Mouse (Mus musculus) urinary bladder, adult 2 months (tissue): ENCODE data around the gene Bckdhb. TPM values are rescaled to one million over a fixed set of nuclear protein-coding genes. Genes with fewer than 3 reads are reported as not detected.
"Not testable (repeated sequence)": the region's sequence is repeated elsewhere in the genome, so short reads cannot be mapped to it uniquely, and the experiment has no call there.

Experiments used
- DNase-seq: peaks from one replicate; pipeline ENCODE4 v3.0.0; 2022; ENCODE audit warnings: low spot score
- polyA plus RNA-seq: library from polyadenylated mRNA; depleted of rRNA; stranded (reverse); fragments of >200 nt; gene quantifications from 2 replicates; pipeline ENCODE4 v1.2.3, GENCODE M21; 2012; rRNA removed

Gene Bckdhb
- polyA plus RNA-seq = 44.2 and 51.1 TPM in 2 replicates

DNA sequence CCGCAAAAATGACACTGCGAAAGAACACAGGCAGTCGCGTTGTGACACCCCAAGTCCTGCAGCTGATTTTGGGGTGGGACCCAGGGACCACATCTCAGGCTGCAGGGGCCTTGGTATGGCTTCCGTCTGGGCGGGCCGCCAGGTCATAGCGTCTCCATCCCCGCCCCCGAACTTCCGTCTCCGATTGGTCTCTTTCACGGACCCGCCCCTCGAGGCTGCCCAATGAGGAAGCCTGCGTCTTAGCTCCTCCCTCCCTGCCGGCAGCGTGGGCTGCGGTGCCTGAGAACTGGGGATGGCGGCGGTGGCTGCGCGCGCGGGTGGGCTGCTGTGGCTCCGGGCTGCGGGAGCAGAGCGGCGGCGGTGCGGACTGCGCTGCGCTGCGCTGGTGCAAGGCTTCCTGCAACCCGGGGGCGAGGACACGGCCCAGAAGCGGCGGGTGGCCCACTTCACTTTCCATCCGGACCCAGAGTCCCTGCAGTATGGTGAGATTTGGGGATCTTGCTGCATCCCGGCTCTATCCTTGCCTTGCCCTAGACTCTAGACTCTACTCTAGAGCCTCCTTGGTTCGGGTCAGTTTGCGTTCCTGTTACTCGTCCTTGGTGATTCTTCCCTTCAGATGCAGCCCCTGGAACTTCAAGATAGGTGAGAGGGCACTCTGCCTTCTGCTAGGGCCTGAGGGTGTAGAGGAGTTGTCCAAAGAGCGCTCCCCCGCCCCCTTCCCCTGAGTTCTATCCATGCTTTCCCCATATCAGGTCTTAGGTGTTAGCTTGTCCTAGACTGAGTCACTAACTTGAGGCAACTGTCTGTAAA lies at the start of gene Bckdhb:
Gene Bckdhb (plus strand): TSS at position 268 of the 810 bp plus-strand sequence.
- peak; percentile 89 for DNase-seq

GRCm38 (mm10) chr9:83882191-83882590 lies 42.8 kb upstream of the Bckdhb start:
- DNase-seq = peak; percentile 44

DNA sequence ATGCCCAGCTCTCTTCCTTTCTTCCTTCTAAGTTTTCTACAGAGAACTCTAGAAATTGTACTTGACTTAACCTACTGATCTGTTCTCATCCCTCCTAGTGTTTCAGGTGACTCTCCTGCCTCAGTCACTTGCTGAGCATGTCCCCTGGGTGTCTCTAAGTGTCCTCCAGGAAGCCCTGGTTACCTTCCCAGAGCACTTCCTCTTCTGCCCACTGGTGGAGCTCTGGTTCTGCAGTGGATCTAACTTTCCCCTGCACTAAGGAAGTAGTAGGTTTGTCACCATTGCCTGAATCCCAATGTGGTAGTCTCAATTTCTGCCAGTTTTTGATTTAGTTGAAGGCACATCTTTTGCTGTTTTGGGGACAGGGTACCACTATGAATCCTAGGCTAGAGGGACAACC lies 38.8 kb upstream of the Bckdhb start:
- no peak for DNase-seq

DNA sequence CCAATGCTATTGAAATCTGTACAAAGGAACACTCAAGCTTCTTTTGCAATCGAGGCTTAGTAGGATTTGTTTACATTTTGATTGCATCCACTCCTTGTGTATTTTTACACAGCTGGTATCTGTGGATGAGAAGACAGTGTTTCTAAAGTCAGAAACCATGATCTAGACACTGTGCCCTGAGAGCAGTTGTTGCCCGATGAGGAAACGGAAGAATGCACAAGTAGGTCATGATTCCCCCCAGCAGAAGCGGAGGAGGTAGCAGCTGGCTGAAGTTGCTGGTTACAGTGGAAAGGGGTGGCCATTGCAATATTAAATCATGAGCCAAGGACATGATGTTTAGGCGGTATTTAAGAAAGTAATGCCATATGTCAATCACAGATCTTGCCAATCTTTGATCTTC lies 36.7 kb upstream of the Bckdhb start:
- no peak for DNase-seq

DNA sequence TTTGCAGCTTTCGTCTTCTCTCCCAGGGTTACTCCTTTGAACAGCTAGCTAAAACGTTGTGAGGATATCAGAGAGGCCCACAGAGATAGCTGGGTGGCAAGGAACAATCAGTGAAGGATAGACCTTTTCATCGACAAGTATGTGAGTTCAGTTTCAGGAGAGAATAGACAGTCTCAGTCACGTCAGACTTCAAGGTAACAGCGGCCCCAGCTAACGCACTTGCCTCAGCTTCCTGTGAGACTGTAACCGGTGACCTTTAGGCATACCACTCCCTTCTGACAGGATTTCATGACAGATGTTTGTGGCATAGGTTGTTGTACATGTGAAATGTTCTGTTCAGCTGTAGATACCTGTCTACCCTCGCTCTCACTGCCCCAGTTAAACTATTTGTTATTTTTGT lies 31.9 kb upstream of the Bckdhb start:
- DNase-seq = no peak

GRCm38 (mm10) chr9:83893767-83894330 lies 31.1 kb upstream of the Bckdhb start:
- DNase-seq = no peak

- no peak for DNase-seq
Observed at GRCm38 (mm10) chr9:83902086-83902485, 22.9 kb upstream of the Bckdhb start.

DNA sequence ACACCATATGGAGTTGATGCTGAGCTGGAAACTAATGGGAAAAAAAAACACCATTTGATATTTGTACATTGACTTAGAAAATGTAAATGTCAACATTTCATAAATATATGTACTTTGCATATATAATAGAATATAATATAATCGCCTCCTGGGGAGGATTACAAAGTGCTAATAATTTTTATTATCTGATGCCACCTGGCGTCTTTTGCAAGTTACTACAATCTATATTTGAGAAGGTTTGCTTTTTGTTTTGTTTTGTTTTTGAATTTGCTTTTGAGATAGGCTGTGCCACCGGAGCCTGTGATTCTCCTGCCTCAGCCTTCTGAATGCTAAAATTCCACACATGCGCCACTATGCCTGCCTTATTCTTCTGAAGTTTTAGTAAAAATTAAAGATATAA lies 19.1 kb upstream of the Bckdhb start:
- DNase-seq = no peak

DNA sequence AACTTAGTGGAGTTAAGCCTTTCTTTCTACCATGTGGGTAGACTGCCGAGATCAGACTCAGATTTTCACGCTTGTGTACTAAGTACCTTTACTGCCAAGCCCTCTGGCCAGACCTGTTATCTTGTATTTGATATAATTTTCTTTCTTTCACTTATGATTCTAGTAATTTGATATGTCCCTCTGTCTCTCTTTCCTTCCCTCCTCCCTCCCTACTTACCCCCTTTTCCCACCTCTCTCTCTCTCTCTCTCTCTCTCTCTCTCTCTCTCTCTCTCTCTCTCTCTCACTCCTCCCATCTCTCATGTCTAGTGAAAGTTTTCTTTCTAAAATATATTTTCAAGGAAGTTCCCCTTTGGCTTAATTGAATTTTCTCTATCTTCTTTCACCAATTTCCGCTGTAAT lies 17.9 kb upstream of the Bckdhb start:
- DNase-seq = no peak

- no peak for DNase-seq
Observed at GRCm38 (mm10) chr9:83909836-83910235, 15.1 kb upstream of the Bckdhb start.

DNA sequence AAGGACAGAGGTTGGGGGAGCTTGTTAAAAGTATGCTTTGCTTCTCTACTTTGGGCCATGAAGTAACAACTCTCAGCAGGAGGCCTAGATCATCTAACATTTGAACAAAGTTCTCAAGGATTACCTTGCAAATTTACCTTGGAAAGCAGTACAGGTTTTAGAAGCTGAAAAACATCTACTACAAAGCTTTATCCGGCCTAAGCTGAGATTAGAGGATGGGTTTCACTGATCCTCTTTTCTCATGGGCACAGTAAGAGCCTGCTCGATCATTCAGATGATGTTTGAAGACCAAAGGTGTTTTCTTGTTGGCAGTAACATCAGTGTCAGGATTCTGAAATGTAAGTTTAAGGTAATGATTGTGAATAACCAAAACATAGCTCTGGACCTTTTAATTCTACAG lies 14.0 kb upstream of the Bckdhb start:
- DNase-seq = no peak

GRCm38 (mm10) chr9:83922076-83922475 lies 2.9 kb upstream of the Bckdhb start:
- no peak for DNase-seq

- no peak for DNase-seq
Observed at GRCm38 (mm10) chr9:83924356-83924755, 589 bp upstream of the Bckdhb start.

DNA sequence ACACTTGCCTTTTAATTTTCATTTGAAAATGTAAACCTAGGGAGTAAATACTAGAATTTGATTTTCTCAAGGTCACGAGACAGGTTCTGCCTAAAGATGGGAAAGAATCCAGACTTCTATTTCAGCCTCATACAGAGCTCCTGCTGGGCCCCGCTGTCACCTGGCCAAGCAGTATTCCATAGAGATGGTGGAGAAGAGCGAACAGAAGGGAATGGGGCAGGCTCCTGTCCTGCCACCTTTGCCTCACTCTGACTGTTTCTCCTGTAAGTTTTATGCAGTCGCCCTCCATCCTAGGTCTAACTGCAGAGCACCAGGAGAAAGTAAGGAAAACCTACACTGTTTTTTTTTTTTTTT lies 720 bp downstream of the Bckdhb start:
- DNase-seq = no peak

DNA sequence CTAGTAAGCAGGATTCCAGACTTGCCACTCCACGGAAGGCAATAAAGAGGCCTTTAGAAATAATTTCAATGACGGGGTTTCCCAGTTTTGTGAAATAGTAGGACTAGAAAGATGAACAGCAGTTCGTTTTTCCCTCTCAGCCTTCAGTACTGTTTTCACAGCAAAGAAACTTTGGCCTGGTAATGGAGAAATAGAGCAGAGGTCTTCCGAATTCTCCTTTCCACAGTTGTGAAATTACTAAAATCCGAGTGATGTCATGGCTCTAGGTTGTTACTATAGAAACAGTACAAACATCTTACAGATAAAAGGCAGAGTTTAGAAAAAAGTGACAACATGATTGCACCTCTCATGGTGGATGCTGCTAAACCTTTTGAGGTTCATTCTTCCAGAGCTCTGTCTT lies 1.4 kb downstream of the Bckdhb start:
- no peak for DNase-seq

DNA sequence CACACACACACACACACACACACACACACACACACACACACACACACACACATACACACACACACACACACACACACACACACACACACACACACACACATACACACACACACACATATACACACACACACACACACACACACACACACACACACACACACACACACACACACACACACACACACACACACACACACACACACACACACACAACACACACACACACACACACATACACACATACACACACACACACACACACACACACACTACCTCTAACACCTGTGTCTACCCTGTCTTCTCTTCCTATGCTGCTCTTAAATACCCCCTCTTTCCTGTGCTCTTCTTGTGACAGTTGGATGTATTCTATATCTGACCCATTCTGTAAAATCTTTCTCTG lies 14.6 kb downstream of the Bckdhb start:
- not testable (repeated sequence) for DNase-seq

DNA sequence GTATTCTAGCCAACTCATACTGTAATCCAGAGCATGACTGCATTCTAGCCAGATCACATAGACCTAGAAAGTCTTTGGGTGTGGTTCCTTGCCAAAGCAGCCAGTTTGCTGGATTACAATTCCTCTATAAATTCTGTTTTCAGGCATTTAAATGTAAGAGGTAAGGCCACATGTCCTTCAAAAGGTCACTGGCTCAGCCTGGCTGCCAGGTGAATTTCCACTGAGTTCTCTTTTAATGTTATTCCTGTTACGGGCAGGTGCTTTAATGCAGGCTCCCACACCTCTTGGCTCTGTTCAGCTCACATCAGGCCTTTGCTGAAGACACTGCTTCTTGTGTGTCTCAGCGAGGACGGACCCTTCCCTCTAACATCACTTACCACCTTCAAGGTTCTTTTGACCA lies 15.1 kb downstream of the Bckdhb start:
- DNase-seq = no peak

DNA sequence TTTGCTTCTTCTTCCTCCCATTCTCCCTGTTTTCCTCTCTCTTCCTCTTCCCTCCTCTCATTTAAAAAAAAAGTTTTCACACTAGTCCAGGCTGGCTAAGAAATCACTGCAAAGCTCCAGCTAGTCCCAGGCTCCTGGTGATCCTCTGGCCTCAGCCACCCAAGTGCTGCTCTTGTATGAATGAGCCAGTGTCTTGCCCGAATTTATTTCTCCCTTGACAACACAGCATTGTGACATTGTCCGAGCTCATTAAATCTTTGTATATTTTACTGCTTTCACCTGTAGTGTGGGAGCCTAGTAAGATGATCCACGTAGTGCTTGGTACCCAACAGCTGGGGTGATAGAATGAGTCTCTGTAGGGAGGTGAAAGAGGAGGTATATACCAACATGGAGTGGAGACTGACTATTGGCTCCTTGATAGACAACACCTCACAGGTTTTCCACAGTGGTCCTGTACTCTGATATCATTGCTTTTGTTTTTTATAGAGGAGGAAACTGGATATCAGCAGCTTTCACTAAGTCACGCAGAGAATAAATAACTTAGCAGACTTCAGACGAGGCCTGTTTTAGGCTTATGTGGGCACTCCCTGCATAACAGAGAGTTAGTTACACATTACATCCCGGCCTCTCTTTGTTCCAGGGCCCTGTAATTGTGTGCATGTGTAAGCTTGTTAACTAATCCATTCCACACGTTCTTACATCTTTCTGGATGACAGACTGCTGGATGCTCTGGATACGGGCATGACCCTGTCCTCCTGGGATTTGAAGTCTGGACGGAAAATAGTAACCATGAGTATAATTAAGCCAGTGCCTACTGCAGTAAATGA lies 15.8 kb downstream of the Bckdhb start:
- DNase-seq = no peak

DNA sequence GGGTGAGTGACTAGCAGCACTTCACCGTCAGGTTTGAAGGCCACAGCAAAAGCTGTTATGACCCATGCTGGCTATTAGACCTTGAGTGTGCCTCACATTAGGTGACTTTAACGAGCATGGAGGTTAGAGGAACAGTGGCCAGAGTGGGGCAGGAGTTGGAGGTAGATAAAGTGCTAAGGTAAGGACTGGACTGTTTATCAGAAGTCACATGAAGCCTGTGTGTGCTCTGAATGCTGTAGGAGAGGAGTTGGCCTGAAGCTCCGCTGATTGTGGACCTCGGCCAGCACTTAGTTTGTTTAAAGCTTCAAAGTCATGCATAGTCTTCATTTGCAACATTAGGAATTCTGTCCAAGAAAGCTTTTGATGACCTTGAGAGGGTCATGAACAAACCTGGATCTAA lies 26.4 kb downstream of the Bckdhb start:
- DNase-seq = no peak

- peak; percentile 45 for DNase-seq
Observed at GRCm38 (mm10) chr9:83956632-83957314, 31.8 kb downstream of the Bckdhb start.

GRCm38 (mm10) chr9:83962098-83963086 lies 37.4 kb downstream of the Bckdhb start:
- peak; percentile 30 for DNase-seq
